Mouse (Mus musculus) bone marrow macrophage, adult 2 months (primary cell): Measurements from ENCODE around the gene 1110051M20Rik. TPM values are rescaled to one million over a fixed set of nuclear protein-coding genes. Genes with fewer than 3 reads are reported as not detected.

Experiments used
- H3K27ac ChIP-seq: 2 replicates; pipeline ENCODE4 v1.5.1; 2012; ENCODE audit warnings: low read depth, low read length; ENCODE audit not compliant: insufficient read depth
- H3K4me1 ChIP-seq: 2 replicates; pipeline ENCODE4 v1.6.1; 2012; ENCODE audit warnings: low read length; ENCODE audit not compliant: control insufficient read depth, insufficient read depth
- H3K4me3 ChIP-seq: 2 replicates; pipeline ENCODE4 v1.5.1; 2012; ENCODE audit warnings: mild to moderate bottlenecking, low read length, moderate library complexity; ENCODE audit not compliant: insufficient read depth
- CTCF ChIP-seq: IDR thresholded peaks from 2 replicates; pipeline ENCODE4 v1.5.1; 2012; ENCODE audit warnings: low read depth, mild to moderate bottlenecking, low read length, moderate library complexity
- POLR2A ChIP-seq: IDR thresholded peaks from 2 replicates; pipeline ENCODE4 v1.6.1; 2012; ENCODE audit warnings: mild to moderate bottlenecking, low read depth, low read length, borderline replicate concordance
- polyA plus RNA-seq: library from polyadenylated mRNA; stranded (reverse); fragments of >200 nt; gene quantifications from 2 replicates; pipeline ENCODE4 v1.2.4, GENCODE M21; 2012; ENCODE audit not compliant: missing spikeins, insufficient read depth, insufficient read length

The 1110051M20Rik gene
- polyA plus RNA-seq, 1 experiment, result 14.2 TPM

DNA sequence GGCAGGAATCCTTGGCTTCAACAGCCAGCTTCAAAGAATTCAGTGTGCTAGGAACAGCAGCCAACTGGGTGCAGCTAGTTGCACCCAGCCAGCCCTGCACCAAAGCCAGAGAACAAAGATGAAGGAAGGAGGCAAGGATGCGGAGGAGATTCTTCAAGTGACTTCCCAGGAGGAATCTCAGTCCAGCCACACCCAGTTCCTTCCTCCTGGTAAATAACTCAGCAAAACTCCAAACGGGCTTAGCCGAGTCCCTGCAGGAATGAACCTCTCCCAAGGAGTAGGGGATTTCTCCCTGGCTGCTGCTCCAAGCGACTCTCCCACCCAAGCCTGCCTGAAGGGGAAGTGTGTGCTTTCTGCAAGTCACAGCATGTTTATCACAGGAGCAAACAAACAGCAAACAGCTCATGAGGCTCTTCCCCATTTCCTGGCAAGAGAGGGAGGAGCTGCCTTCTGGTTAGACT lies 83.4 kb downstream of the 1110051M20Rik start:
- H3K4me1 ChIP-seq, result peaks cover 13% of the 10 kb centered on the region
- no peak overlapping the region for H3K4me3 ChIP-seq
- peak overlapping the region; percentile 50 for H3K27ac ChIP-seq
- no peak for TF ChIP-seq CTCF
- no peak for TF ChIP-seq POLR2A

DNA sequence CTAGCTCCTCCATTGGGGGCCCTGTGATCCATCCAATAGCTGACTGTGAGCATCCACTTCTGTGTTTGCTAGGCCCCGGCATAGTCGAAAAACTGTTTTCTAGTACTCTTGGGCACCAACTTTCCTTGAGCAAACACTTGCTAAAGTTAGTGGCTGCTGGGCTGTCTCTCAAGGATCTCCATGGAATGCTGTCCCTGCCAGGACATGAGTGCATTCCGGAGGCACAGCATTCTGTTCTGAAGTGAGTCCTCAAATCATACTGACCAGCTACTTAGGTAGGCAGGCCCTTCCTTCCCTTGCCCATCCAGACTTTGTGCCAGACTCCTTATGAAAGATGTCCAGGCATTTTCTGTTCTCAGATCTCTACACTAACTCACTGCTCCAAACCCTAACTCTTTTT lies 88.7 kb downstream of the 1110051M20Rik start:
- no peak for TF ChIP-seq CTCF
- TF ChIP-seq POLR2A, result no peak
- Histone ChIP-seq H3K4me3 (no peak overlapping the region), H3K4me1 (peaks cover 3% of the 10 kb centered on the region), H3K27ac (no peak overlapping the region)

DNA sequence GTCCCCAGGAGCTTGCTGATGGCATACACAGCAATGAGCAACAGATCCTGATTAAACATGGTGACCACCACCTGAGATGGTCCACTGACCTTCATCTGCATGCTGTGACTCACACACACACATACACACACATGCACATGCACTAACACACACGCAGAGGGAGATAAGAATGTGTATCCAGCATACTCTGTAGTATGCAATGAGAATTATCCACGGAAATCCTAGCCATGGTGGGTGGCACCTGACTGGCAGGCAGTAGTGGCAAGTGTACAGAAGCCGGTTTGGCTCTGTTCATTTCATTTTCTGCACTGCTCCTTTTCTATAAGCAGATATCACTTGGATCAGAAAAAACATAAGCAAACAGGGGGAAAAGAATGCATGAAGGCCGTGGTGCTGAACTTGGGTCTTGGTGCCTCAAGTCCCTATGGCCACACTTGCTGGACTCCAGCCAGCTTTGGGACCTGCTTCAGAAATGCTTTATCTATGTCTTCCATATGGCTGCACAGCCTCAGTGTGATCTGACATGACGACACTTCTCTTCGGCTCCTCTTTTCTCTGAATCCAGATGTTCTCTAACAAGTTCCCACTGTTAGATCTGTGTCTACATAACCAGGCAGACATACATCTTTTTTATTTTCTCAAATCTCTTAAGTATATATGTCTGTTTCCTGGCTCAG lies 89.6 kb downstream of the 1110051M20Rik start:
- no peaks in the 10 kb centered on the region for H3K4me1 ChIP-seq
- H3K4me3 ChIP-seq, result no peak overlapping the region
- H3K27ac ChIP-seq, result no peak overlapping the region
- TF ChIP-seq POLR2A (no peak), CTCF (no peak)

DNA sequence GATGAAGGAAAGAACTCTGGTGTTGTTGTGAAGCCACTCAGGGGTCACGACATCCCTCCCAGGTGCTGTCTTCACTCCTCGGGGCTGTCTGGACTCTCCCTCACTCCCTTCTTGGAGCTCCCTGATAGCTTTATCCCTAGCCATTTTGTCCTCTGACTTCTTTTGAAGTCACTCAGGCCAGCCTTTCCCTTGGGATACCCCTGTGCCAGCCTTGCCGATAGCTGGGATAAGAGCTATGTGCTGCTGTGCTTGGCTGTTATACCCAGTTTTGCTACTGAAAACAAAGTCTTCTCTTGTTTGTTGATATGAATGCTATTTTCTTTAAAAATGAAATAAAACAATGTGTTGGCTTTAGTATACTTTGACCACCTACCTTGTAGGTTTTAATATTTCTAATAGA lies 90.7 kb downstream of the 1110051M20Rik start:
- no peak overlapping the region for H3K4me3 ChIP-seq
- no peak overlapping the region for H3K27ac ChIP-seq
- no peaks in the 10 kb centered on the region for H3K4me1 ChIP-seq
- TF ChIP-seq CTCF (no peak), POLR2A (no peak)

DNA sequence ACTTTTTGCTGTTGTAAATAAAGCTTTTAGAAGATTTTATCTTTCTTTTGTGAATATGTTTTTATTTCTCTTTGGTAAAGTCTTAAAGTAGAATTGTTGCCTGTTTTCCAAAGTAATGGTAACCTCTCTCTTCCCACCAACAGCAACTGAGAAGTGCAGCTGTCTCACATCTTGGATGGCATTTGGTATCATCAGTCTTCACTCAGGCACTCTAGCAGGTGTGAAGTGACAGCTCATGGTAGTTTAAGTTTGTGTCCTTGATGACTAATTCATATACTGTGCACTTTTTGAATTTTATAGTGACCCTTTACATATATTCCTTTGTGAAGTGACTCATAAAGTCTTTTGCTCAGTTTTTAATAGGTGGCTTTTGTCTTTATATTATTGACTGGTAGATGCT lies 92.7 kb downstream of the 1110051M20Rik start:
- Histone ChIP-seq H3K4me3 (no peak overlapping the region), H3K4me1 (no peaks in the 10 kb centered on the region), H3K27ac (no peak overlapping the region)
- no peak for TF ChIP-seq CTCF
- TF ChIP-seq POLR2A, result no peak

DNA sequence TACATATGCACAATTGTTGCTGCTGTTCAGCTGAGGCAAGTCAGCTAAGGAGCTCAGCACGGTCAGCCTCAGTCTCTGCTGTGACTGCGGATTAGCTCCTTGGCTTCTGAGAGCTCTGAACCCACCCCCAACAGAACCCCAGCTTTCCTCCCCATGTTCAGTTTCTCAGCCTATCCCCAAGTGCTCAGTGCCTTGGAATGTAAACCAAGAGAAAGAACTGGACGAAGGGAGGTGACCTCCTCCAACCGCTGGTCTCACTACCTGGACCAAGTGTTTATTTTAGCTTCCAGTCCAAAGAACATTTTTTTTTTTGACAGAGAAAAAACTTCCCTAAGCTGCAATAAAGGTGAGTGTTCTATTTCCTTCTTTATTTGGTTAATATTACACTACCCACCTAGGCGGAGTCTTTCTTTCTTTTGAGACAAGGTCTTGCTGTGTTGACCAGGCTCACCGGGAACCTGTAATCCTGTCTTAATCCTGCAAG lies 94.5 kb downstream of the 1110051M20Rik start:
- Histone ChIP-seq H3K4me3 (no peak overlapping the region), H3K4me1 (no peaks in the 10 kb centered on the region), H3K27ac (no peak overlapping the region)
- TF ChIP-seq CTCF (no peak), POLR2A (no peak)

DNA sequence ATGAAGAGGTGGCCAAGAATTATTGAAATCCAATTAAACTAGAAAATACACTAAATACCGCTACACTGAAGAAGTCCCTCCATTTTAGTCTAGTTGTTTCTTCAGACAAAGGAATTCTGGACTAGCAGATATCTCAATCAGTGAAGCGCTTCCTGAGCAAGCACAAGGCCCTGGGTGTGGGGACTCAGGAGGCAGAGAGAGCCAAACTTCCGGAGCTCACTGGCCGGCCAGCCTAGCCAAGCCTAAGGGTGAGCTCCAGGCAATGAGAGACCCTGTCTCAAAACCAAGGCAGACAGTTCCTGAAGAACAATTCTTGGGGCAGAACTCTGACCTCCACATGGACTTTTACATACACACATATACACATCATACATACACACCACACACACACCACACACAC lies 95.6 kb downstream of the 1110051M20Rik start:
- H3K4me1 ChIP-seq, result no peaks in the 10 kb centered on the region
- no peak overlapping the region for H3K27ac ChIP-seq
- H3K4me3 ChIP-seq, result no peak overlapping the region
- TF ChIP-seq CTCF (no peak), POLR2A (no peak)

DNA sequence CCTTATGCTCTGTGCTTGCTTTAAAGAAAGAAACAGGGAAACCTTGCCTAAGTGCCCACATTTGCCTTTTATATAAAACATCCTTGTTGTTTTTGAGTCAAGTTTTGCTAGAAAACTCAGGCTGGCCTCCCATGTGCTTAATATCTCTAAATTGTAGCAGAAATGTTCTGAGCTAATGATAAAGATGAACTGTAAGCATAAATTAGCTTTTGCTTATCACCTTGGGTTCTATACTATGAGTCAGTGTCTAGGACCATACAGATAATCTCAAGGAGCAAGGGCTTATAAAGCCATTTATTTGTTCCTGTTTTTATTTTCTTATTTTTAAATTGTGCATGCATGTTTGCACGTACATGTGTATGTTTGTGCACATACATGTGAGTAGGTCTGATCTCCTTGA lies 98.9 kb downstream of the 1110051M20Rik start:
- TF ChIP-seq POLR2A (no peak), CTCF (no peak)
- Histone ChIP-seq H3K4me3 (no peak overlapping the region), H3K4me1 (peaks cover 2% of the 10 kb centered on the region; the same call in 1 of the 2 replicates), H3K27ac (no peak overlapping the region)

DNA sequence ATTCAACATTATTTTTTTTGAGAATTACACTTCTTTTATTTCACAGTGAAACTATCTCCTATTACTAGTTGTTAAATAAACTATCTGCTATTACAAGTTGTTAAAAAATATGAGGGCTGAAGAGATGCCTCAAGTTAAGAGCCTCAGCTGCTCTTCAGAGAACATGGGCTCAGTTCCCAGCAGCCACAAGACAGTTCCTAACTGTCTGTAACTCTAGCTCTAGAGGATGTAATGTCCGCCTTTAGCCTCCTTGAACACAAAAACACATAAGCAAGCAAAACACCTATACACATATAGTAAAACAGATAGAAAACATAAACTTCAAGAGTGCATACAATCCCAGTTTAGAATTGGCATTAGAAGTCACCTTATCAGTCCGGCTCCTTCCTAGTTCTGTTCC lies 104.9 kb downstream of the 1110051M20Rik start:
- TF ChIP-seq CTCF (no peak), POLR2A (no peak)

DNA sequence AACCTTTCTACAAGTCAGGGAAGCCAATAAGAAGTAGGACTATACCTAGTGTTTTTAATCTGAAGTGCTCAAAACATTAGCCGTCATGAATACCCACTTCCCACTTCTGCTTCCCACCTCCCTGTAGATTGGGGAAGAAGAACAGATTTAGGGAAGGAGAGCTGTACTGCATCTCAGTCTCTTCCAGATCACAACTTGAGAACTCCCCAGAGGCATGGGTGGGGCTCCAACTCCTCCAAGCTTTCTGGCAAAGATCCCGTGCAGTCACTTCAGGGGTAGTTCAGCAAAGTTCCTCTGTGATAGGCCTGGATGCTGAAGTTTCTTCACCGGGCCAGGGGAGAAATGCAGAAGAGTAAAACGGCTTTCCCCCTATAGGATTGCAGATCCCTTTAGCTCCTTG lies 109.4 kb downstream of the 1110051M20Rik start:
- no peak overlapping the region for H3K4me3 ChIP-seq
- no peak for TF ChIP-seq CTCF
- no peak for TF ChIP-seq POLR2A
- peaks cover 13% of the 10 kb centered on the region for H3K4me1 ChIP-seq
- H3K27ac ChIP-seq, result peak overlapping the region; percentile 79

More for the DNA sequence above, 104.9 kb downstream of the 1110051M20Rik start:
- Histone ChIP-seq H3K4me3 (no peak overlapping the region), H3K27ac (no peak overlapping the region), H3K4me1 (peaks cover 11% of the 10 kb centered on the region)
